Mouse (Mus musculus): ENCODE measurements around the gene Ankrd24.
"Not testable (repeated sequence)": the region's sequence is repeated elsewhere in the genome, so short reads cannot be mapped to it uniquely, and the experiment has no call there.

The Ankrd24 gene

DNA sequence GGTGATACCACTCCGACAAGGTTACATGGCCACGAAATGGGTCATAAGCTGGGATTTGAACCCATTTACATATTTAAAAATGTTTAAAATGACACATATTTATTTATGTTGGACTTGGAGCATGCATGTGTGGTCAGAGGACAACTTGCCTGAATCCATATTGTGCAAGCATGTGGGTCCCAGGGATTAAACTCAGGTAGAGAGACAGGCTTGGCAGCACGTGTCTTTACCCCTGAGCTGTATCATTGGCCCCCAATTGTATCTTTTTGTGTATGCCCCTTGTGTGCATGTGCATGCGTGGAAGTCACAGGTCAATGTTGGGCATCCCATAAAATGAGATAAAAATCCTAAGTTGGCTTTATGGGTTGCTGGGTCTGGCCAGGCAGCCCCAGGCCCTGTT lies 17.1 kb downstream of the Ankrd24 start:
- DNase-seq = peak; percentile 71

DNA sequence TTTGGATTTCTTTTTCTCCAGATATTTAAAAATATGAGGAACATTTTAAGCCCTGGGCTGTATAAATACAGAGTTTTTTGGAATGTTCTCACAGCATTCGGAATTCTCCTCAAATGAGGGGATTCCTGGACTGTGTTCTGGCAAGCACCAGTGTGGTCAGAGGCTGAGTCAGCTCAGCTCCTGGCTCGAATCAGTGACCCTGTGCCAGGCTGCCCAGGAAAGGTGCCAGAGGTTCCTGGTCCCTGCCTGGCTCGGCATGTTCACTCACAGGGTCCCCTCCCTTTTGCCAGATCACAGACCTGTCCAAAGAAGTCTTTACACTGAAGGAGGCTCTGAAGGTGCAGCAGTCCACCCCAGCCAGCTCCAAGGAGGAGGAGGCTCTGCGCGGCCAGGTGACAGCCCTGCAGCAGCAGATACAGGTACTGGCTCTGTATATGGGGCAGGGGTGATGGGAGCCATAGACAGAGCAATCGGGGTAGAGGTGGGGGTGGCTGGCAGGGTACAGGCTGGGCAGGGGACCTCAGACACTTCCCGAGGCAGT lies 17.7 kb downstream of the Ankrd24 start:
- peak; percentile 89 for DNase-seq

DNA sequence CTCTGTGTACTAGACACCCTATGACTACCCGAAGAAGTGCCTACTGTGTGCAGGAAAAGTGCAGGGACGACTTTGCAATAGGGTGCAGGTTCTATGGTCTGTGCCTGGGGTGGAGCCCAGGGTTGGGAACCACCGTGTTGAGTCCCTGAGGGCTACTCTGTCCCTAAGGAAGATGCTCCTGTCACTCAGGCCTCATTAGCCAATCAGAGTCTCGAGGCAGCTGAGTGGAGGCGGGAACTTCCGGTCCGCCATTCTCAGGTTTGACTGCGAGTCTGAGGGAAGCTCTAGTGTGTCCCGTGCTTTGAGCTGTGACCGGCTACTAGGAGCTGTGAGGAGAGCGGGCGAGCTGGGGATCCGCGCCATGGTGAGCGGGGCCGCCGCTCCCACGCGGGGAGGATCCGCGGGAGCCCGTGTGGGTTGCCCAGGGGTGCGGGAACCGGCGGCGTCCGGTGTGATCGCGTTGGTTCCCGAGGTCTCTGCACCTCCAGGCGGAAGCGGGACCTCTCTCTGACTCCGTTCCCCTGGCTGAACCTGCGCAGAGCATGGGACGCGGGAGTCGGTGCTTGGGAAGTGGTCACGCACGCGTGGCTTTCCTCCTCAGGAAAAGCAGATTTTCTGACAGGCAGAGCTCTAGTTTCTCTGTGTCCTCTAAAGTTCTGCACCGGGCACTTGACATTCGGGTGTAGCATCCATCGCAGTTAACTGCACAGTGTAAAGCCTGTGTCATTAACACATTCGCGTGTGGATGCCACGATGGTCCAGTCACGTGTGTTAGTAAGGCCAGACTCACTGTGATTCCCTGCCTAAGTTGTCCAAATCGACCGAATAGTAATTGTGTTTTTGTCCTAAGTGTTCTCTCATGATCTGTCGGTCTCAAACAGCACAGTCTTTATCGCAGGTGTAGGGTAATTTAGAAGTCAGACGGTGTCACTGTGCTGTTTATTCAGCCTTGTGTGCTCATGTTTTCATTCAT lies 20.7 kb downstream of the Ankrd24 start, which contains the start of gene Gm10778:
Gene Gm10778, plus strand, starts transcription at position 257 of the 973 bp plus-strand sequence.
- peak; percentile 99 for DNase-seq

DNA sequence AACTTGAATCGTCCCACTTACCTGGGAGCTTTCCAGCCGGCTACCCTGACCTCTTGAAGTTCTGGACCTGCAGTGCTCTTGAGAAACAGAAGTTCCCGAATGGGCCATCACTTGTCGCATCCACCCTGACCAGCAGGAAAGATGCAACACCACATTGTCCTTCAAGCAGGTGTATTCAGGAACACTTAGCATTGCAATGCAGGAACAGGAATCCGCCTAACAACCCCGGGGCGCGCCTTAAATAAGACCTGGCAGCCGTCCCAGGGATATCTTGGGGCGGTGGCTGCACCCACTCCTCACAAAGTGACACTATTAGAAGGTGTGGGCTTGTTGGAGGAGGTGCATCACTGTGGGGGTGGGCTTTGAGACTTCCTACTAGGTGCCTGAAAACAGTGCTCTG lies 26.8 kb downstream of the Ankrd24 start:
- peak; percentile 69 for DNase-seq

DNA sequence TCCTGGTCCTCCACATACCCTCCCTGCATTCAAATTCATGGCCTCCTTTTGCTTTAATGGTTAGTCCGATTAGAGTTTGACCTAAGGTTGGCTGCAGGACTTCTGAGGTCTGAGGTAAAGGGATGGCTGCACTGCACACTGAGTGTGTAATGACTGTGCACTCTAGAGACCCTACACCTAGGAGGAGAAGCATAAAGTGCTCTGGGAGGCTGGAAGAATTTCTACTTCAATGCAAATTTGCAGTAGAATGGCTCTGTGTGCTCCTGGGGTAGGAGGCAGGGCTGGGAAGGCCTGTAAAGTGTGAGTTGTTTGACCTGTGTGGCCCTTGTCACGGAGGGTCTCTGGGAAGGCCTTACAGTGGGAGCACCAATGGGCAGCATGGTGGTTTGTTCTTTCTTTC lies 27.8 kb downstream of the Ankrd24 start:
- DNase-seq = peak; percentile 39

DNA sequence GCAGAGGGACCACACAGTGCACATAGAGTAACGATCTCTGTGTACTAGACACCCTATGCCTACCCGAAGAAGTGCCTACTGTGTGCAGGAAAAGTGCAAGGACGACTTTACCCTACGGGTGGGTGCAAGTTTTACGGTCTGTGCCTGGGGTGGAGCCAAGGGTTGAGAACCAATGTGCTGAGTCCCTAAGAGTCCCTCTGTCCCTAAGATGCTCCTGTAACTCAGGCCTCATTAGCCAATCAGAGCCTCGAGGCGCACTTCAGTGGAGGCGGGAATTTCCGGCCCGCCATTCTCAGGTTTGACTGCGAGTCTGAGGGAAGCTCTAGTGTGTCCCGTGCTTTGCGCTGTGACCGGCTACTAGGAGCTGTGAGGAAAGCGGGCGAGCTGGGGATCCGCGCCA lies 58.8 kb downstream of the Ankrd24 start:
- not testable (repeated sequence) for DNase-seq

Data from heart, adult 11 months (tissue).